Mouse (Mus musculus): Measurements from ENCODE around the gene Sigirr. TPM values are rescaled to one million over a fixed set of nuclear protein-coding genes. Genes with fewer than 3 reads are reported as not detected.

The Sigirr gene
- polyA plus RNA-seq, 1 experiment from 2014 or later, result 3.5 TPM

- Histone ChIP-seq H3K36me3 (no peaks in the 10 kb centered on the region), H3K9ac (no peak overlapping the region), H3K4me2 (no peak overlapping the region), H3K27me3 (replicated peaks) (peaks cover 92% of the 10 kb centered on the region), H3K27ac (replicated peaks) (no peak overlapping the region), H3K9me3 (no peaks in the 10 kb centered on the region), H3K4me3 (no peak overlapping the region), H3K4me1 (peaks cover 18% of the 10 kb centered on the region)
- 84% methylated on average over 4 of the region's 4 CpGs for WGBS
- no peak for ATAC-seq (ENCODE audit: extremely low read depth, insufficient number of reproducible peaks, low FRiP score, low TSS enrichment)
Measured at GRCm38 (mm10) chr7:141073782-141074181, 26.6 kb downstream of the Sigirr start.

GRCm38 (mm10) chr7:141072017-141072745 is 28.2 kb downstream of the Sigirr start:
- Histone ChIP-seq H3K4me1 (peaks cover 18% of the 10 kb centered on the region), H3K27me3 (replicated peaks) (peaks cover 92% of the 10 kb centered on the region), H3K9me3 (no peaks in the 10 kb centered on the region), H3K27ac (replicated peaks) (no peak overlapping the region), H3K9ac (no peak overlapping the region), H3K4me2 (peak overlapping the region; percentile 21), H3K4me3 (no peak overlapping the region), H3K36me3 (no peaks in the 10 kb centered on the region)
- no peak for ATAC-seq (ENCODE audit: extremely low read depth, insufficient number of reproducible peaks, low FRiP score, low TSS enrichment)
- 21% methylated on average over 23 of the region's 23 CpGs for WGBS

GRCm38 (mm10) chr7:141070058-141070862 is 30.1 kb downstream of the Sigirr start:
- Histone ChIP-seq H3K9ac (peak overlapping the region; percentile 70), H3K4me2 (peak overlapping the region; percentile 79), H3K27me3 (replicated peaks) (peaks cover 89% of the 10 kb centered on the region), H3K36me3 (no peaks in the 10 kb centered on the region), H3K4me3 (peak overlapping the region; percentile 50), H3K27ac (replicated peaks) (no peak overlapping the region), H3K9me3 (no peaks in the 10 kb centered on the region), H3K4me1 (peaks cover 18% of the 10 kb centered on the region)
- no peak for ATAC-seq (ENCODE audit: extremely low read depth, insufficient number of reproducible peaks, low FRiP score, low TSS enrichment)
- WGBS, result 2% methylated on average over 51 of the region's 51 CpGs

- 58% methylated on average over 19 of the region's 19 CpGs for WGBS
- H3K27me3 ChIP-seq (replicated peaks), result peaks cover 93% of the 10 kb centered on the region
- no peak overlapping the region for H3K4me2 ChIP-seq
- H3K9me3 ChIP-seq, result no peaks in the 10 kb centered on the region
- no peaks in the 10 kb centered on the region for H3K36me3 ChIP-seq
- H3K4me3 ChIP-seq, result no peak overlapping the region
- peaks cover 18% of the 10 kb centered on the region for H3K4me1 ChIP-seq
- H3K9ac ChIP-seq, result no peak overlapping the region
- H3K27ac ChIP-seq (replicated peaks), result no peak overlapping the region
- no peak for ATAC-seq (ENCODE audit: extremely low read depth, insufficient number of reproducible peaks, low FRiP score, low TSS enrichment)
Measured at GRCm38 (mm10) chr7:141068351-141068750, 32.0 kb downstream of the Sigirr start.

- H3K27me3 ChIP-seq (replicated peaks), result peaks cover 93% of the 10 kb centered on the region
- no peak overlapping the region for H3K9ac ChIP-seq
- H3K27ac ChIP-seq (replicated peaks), result no peak overlapping the region
- no peaks in the 10 kb centered on the region for H3K9me3 ChIP-seq
- peaks cover 13% of the 10 kb centered on the region for H3K4me1 ChIP-seq
- no peak overlapping the region for H3K4me3 ChIP-seq
- 81% methylated on average over 7 of the region's 7 CpGs for WGBS
- H3K36me3 ChIP-seq, result no peaks in the 10 kb centered on the region
- H3K4me2 ChIP-seq, result no peak overlapping the region
- ATAC-seq (ENCODE audit: extremely low read depth, insufficient number of reproducible peaks, low FRiP score, low TSS enrichment), result no peak
Measured at GRCm38 (mm10) chr7:141064576-141064975, 35.8 kb downstream of the Sigirr start.

- no peak overlapping the region for H3K4me3 ChIP-seq
- peaks cover 94% of the 10 kb centered on the region for H3K27me3 ChIP-seq (replicated peaks)
- no peak overlapping the region for H3K9ac ChIP-seq
- WGBS, result 75% methylated on average over 7 of the region's 7 CpGs
- H3K27ac ChIP-seq (replicated peaks), result no peak overlapping the region
- no peak for ATAC-seq (ENCODE audit: extremely low read depth, insufficient number of reproducible peaks, low FRiP score, low TSS enrichment)
- no peaks in the 10 kb centered on the region for H3K36me3 ChIP-seq
- peaks cover 13% of the 10 kb centered on the region for H3K4me1 ChIP-seq
- H3K9me3 ChIP-seq, result no peaks in the 10 kb centered on the region
- no peak overlapping the region for H3K4me2 ChIP-seq
Measured at GRCm38 (mm10) chr7:141064175-141064574, 36.2 kb downstream of the Sigirr start.

- H3K27me3 ChIP-seq (replicated peaks), result peaks cover 95% of the 10 kb centered on the region
- H3K9ac ChIP-seq, result no peak overlapping the region
- no peak for ATAC-seq (ENCODE audit: extremely low read depth, insufficient number of reproducible peaks, low FRiP score, low TSS enrichment)
- peaks cover 13% of the 10 kb centered on the region for H3K4me1 ChIP-seq
- no peak overlapping the region for H3K4me3 ChIP-seq
- H3K9me3 ChIP-seq, result no peaks in the 10 kb centered on the region
- no peak overlapping the region for H3K4me2 ChIP-seq
- H3K27ac ChIP-seq (replicated peaks), result no peak overlapping the region
- WGBS, result 75% methylated on average over 3 of the region's 3 CpGs
- no peaks in the 10 kb centered on the region for H3K36me3 ChIP-seq
Measured at GRCm38 (mm10) chr7:141063353-141063752, 37.0 kb downstream of the Sigirr start.

GRCm38 (mm10) chr7:141062525-141062924 is 37.8 kb downstream of the Sigirr start:
- Histone ChIP-seq H3K27ac (replicated peaks) (no peak overlapping the region), H3K4me3 (no peak overlapping the region), H3K27me3 (replicated peaks) (peaks cover 95% of the 10 kb centered on the region), H3K9me3 (no peaks in the 10 kb centered on the region), H3K4me1 (peaks cover 13% of the 10 kb centered on the region), H3K36me3 (no peaks in the 10 kb centered on the region), H3K9ac (no peak overlapping the region), H3K4me2 (no peak overlapping the region)
- no peak for ATAC-seq (ENCODE audit: extremely low read depth, insufficient number of reproducible peaks, low FRiP score, low TSS enrichment)
- WGBS, result 66% methylated on average over 7 of the region's 7 CpGs

- peak overlapping the region; percentile 60 for H3K4me3 ChIP-seq
- H3K27ac ChIP-seq (replicated peaks), result no peak overlapping the region
- H3K9ac ChIP-seq, result peak overlapping the region; percentile 79
- no peaks in the 10 kb centered on the region for H3K9me3 ChIP-seq
- peak overlapping the region; percentile 92 for H3K4me2 ChIP-seq
- no peaks in the 10 kb centered on the region for H3K36me3 ChIP-seq
- no peak for ATAC-seq (ENCODE audit: extremely low read depth, insufficient number of reproducible peaks, low FRiP score, low TSS enrichment)
- WGBS, result 2% methylated on average over 34 of the region's 37 CpGs
- H3K4me1 ChIP-seq, result peaks cover 13% of the 10 kb centered on the region
- H3K27me3 ChIP-seq (replicated peaks), result peaks cover 93% of the 10 kb centered on the region
Measured at GRCm38 (mm10) chr7:141061269-141061692, 39.1 kb downstream of the Sigirr start.

GRCm38 (mm10) chr7:141060426-141061242 is 39.7 kb downstream of the Sigirr start, which contains the start of gene B4galnt4:
B4galnt4 (plus strand) TSS chr7:141061104.
- H3K4me1 ChIP-seq, result peaks cover 13% of the 10 kb centered on the region
- H3K4me3 ChIP-seq, result peak within 1 kb of the TSS; percentile 60
- peak within 1 kb of the TSS; percentile 92 for H3K4me2 ChIP-seq
- H3K9ac ChIP-seq, result peak within 1 kb of the TSS; percentile 79
- no peak within 1 kb of the TSS for H3K27ac ChIP-seq (replicated peaks)
- peak; percentile 67; the same call in 1 of the 2 replicates for ATAC-seq (ENCODE audit: extremely low read depth, insufficient number of reproducible peaks, low FRiP score, low TSS enrichment)
- peaks cover 94% of the 10 kb centered on the region for H3K27me3 ChIP-seq (replicated peaks)
- no peaks in the 10 kb centered on the region for H3K36me3 ChIP-seq
- WGBS, result under 1% methylated on average over 71 of the region's 72 CpGs
- peaks cover 3% of the 10 kb centered on the region; the same call in 1 of the 2 replicates for H3K9me3 ChIP-seq

GRCm38 (mm10) chr7:141059929-141060328 is 40.4 kb downstream of the Sigirr start:
- Histone ChIP-seq H3K27me3 (replicated peaks) (peaks cover 95% of the 10 kb centered on the region), H3K9me3 (peaks cover 3% of the 10 kb centered on the region; the same call in 1 of the 2 replicates), H3K9ac (no peak overlapping the region), H3K36me3 (no peaks in the 10 kb centered on the region), H3K4me2 (peak overlapping the region; percentile 92), H3K27ac (replicated peaks) (no peak overlapping the region), H3K4me1 (peaks cover 13% of the 10 kb centered on the region), H3K4me3 (peak overlapping the region; percentile 60)
- WGBS, result 68% methylated on average over 2 of the region's 2 CpGs
- ATAC-seq (ENCODE audit: extremely low read depth, insufficient number of reproducible peaks, low FRiP score, low TSS enrichment), result no peak

All from heart, embryonic 13.5 days (tissue).